Mouse (Mus musculus): ENCODE results near the gene Cyp2t4. TPM values are rescaled to one million over a fixed set of nuclear protein-coding genes. Genes with fewer than 3 reads are reported as not detected.

Gene Cyp2t4
- polyA plus RNA-seq, 1 experiment from 2014 or later = 0.17 TPM

- Histone ChIP-seq H3K36me3 (peaks cover 61% of the 10 kb centered on the region), H3K4me2 (peak overlapping the region; percentile 89), H3K9ac (peak overlapping the region; percentile 90), H3K27ac (no peak overlapping the region), H3K9me3 (no peaks in the 10 kb centered on the region), H3K4me1 (replicated peaks) (peaks cover 74% of the 10 kb centered on the region), H3K4me3 (peak overlapping the region; percentile 74), H3K27me3 (no peaks in the 10 kb centered on the region)
- WGBS = 87% methylated on average over 5 of the region's 5 CpGs
- ATAC-seq (ENCODE audit: low FRiP score) = no peak
Measured at GRCm38 (mm10) chr7:27162780-27163449, 9.4 kb downstream of the Cyp2t4 start.

GRCm38 (mm10) chr7:27163450-27163805 lies 9.9 kb downstream of the Cyp2t4 start:
- ATAC-seq (ENCODE audit: low FRiP score) = no peak
- peaks cover 56% of the 10 kb centered on the region for H3K36me3 ChIP-seq
- WGBS = 77% methylated on average over 5 of the region's 5 CpGs
- peak overlapping the region; percentile 74 for H3K4me3 ChIP-seq
- no peaks in the 10 kb centered on the region for H3K9me3 ChIP-seq
- H3K4me1 ChIP-seq (replicated peaks) = peaks cover 74% of the 10 kb centered on the region
- 0 out of 2 replicates have a peak overlapping the region, but pooled peaks have one; percentile 4 for H3K27ac ChIP-seq
- H3K27me3 ChIP-seq = no peaks in the 10 kb centered on the region
- H3K4me2 ChIP-seq = peak overlapping the region; percentile 89
- H3K9ac ChIP-seq = peak overlapping the region; percentile 90

DNA sequence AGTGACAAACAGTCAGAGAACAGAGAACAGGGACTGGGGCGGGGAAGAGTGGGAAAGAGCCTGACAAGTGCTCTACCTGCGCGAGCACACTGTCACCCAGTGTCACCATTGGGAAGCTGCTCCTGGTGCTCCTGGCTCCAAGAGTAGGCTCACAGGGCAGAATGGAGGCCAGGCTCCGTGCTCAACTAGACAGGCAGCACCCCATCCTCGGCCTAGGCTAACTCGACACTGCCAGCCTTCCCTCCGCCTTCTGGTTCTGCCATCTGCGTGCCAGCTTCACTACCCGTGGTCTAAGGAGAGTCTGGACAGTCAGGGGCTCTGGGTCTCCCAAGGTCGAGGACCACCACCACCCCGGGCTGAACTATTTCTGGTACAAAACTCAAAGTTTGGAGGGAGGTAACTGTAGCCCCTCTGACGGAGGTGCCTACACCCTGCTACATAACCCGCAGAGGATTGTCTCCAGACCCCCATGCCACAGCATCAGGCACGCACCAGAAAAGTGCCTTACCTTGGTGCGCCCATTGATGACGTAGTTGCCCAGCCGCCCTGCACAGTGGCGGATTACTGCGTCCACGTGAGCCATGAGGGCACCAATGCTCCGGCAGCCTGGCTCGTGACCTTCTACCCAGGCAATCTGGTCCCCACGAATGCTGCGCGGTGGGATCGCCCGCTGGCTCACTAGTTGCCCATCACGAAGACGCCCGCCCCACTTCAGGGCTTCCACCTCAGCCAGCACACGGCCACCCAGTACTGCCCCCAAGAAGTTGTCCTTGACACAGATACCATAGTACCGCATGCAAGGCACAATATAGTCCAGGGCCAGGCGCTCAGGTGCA lies 10.8 kb downstream of the Cyp2t4 start:
- WGBS = 81% methylated on average over 33 of the region's 33 CpGs
- H3K36me3 ChIP-seq = peaks cover 49% of the 10 kb centered on the region

GRCm38 (mm10) chr7:27165007-27165655 lies 11.6 kb downstream of the Cyp2t4 start:
- ATAC-seq (ENCODE audit: low FRiP score) = peak; percentile 10
- H3K4me3 ChIP-seq = peak overlapping the region; percentile 74
- H3K36me3 ChIP-seq = peaks cover 45% of the 10 kb centered on the region
- peaks cover 67% of the 10 kb centered on the region for H3K4me1 ChIP-seq (replicated peaks)
- peak overlapping the region; percentile 99 for H3K27ac ChIP-seq
- peak overlapping the region; percentile 89 for H3K4me2 ChIP-seq
- 74% methylated on average over 23 of the region's 23 CpGs for WGBS
- peak overlapping the region; percentile 90 for H3K9ac ChIP-seq
- H3K27me3 ChIP-seq = no peaks in the 10 kb centered on the region
- H3K9me3 ChIP-seq = no peaks in the 10 kb centered on the region

More for the DNA sequence above, 10.8 kb downstream of the Cyp2t4 start:
- Histone ChIP-seq H3K9ac (peak overlapping the region; percentile 90), H3K4me1 (replicated peaks) (peaks cover 74% of the 10 kb centered on the region), H3K4me3 (peak overlapping the region; percentile 74), H3K27me3 (no peaks in the 10 kb centered on the region), H3K27ac (no peak overlapping the region), H3K9me3 (no peaks in the 10 kb centered on the region), H3K4me2 (peak overlapping the region; percentile 89)
- no peak for ATAC-seq (ENCODE audit: low FRiP score)

- WGBS = 3% methylated on average over 8 of the region's 8 CpGs
- Histone ChIP-seq H3K4me3 (peak overlapping the region; percentile 74), H3K27ac (peak overlapping the region; percentile 99), H3K9me3 (no peaks in the 10 kb centered on the region), H3K4me2 (peak overlapping the region; percentile 89), H3K9ac (peak overlapping the region; percentile 90), H3K27me3 (no peaks in the 10 kb centered on the region), H3K4me1 (replicated peaks) (peaks cover 62% of the 10 kb centered on the region), H3K36me3 (peaks cover 48% of the 10 kb centered on the region)
- ATAC-seq (ENCODE audit: low FRiP score) = no peak
Measured at GRCm38 (mm10) chr7:27165696-27166095, 12.2 kb downstream of the Cyp2t4 start.

DNA sequence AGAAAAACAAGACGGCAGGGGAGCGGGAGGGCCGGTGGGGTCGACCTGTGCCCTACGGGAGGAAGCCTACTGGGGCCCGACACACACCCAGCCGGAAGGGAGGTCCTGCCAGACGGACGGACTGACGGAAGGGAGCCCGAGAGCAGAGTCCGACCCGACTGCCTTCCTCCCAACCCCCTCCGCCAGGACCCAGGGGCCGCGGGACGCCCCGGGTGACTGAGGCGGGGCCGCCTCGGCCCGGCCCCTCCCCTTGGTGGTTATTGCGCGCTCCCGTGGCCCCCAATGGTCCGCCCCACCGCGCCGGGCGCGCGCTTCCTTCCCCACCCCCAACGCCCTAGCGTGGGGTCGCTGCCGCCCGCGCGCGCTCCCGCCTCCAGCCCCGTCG lies 12.7 kb downstream of the Cyp2t4 start:
- Histone ChIP-seq H3K9ac (peak overlapping the region; percentile 90), H3K27ac (peak overlapping the region; percentile 99), H3K36me3 (peaks cover 50% of the 10 kb centered on the region), H3K4me2 (peak overlapping the region; percentile 89), H3K27me3 (no peaks in the 10 kb centered on the region), H3K4me3 (peak overlapping the region; percentile 74), H3K4me1 (replicated peaks) (peaks cover 56% of the 10 kb centered on the region), H3K9me3 (no peaks in the 10 kb centered on the region)
- WGBS = 0% methylated on average over 30 of the region's 43 CpGs
- peak; percentile 55 for ATAC-seq (ENCODE audit: low FRiP score)

DNA sequence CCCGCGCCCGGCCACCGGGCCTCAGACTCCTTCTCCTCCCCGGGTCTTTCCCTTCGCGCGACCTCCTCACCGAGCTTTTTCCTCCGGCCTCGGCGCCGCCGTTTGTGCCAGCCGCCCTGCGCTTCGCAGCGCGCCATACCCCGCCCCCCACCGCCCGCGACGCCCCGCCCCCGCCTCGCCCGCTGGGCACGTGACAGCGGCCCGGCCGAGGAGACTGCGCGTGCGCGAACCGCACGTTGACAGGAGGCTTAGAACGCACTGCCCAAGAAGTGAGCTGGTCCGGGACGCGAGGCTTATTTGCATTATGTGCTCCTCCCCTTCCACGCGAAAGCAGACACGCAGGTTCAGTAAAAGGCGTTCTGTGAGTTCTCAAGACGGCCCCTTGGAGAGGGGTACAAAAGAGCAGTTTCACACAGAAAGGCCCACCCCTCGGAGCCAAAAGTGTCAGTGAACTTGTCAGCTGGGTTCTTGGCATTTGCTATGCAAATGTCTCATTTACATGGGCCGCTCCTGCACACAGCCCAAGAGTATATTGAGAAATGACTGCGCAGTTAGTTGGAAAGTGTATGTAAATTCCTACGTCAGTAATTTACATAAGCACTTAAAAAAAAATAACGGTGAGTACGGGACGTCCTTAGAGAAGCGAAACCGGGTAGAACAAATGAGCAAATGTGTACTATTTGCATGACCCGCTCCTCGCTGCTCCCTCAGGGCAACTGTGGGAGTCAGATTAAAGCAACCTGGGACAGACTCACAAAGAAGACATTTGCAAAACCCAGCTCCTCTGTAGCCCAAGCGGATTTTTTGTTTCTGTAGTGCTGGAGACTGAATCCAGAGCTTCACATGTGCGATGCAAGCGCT lies 13.3 kb downstream of the Cyp2t4 start, which contains the start of gene Egln2:
Egln2 (minus strand) TSS at position 189 of the 861 bp plus-strand sequence.
- H3K27me3 ChIP-seq = no peaks in the 10 kb centered on the region
- peak within 1 kb of the TSS; percentile 74 for H3K4me3 ChIP-seq
- peak; percentile 79 for ATAC-seq (ENCODE audit: low FRiP score)
- peak within 1 kb of the TSS; percentile 89 for H3K4me2 ChIP-seq
- H3K4me1 ChIP-seq (replicated peaks) = peaks cover 50% of the 10 kb centered on the region
- no peaks in the 10 kb centered on the region for H3K9me3 ChIP-seq
- peak within 1 kb of the TSS; percentile 90 for H3K9ac ChIP-seq
- peak within 1 kb of the TSS; percentile 99 for H3K27ac ChIP-seq
- WGBS = 1% methylated on average over 61 of the region's 61 CpGs
- peaks cover 50% of the 10 kb centered on the region for H3K36me3 ChIP-seq

DNA sequence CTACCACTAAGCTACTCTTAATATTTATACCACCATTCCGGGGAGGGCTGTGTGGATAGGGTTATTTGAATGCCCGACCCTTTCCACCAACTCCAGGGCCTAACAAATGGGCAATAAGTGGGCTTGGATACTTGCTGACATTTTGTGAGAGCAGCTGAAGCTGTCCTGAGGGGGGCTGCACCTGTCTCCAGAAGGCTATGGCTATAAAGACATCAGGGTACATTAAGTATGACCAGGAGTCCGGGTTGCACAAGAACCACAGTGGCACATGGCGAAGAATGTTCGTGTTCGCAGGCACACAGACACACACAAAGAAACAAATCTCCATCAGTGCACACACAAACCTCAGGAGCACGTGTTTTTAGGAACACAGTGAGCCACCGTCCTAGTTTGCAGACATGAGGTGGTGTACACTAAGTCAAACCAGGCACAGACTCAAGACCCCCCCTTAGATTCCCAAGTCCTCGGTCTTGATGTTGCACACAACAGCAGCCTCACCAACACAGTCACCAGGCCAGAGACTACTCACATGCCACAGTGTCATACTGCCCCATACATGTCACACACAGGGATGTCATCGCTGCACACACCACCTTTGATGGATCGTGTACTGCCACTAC lies 14.1 kb downstream of the Cyp2t4 start:
- peak overlapping the region; percentile 74 for H3K4me3 ChIP-seq
- no peaks in the 10 kb centered on the region for H3K9me3 ChIP-seq
- ATAC-seq (ENCODE audit: low FRiP score) = no peak
- peak overlapping the region; percentile 90 for H3K9ac ChIP-seq
- H3K36me3 ChIP-seq = peaks cover 52% of the 10 kb centered on the region
- peak overlapping the region; percentile 89 for H3K4me2 ChIP-seq
- no peaks in the 10 kb centered on the region for H3K27me3 ChIP-seq
- peaks cover 43% of the 10 kb centered on the region for H3K4me1 ChIP-seq (replicated peaks)
- H3K27ac ChIP-seq = peak overlapping the region; percentile 99
- WGBS = 76% methylated on average over 11 of the region's 11 CpGs

GRCm38 (mm10) chr7:27168371-27168770 lies 14.9 kb downstream of the Cyp2t4 start:
- H3K9me3 ChIP-seq = no peaks in the 10 kb centered on the region
- H3K4me2 ChIP-seq = no peak overlapping the region
- H3K27ac ChIP-seq = no peak overlapping the region; the same call in 1 of the 2 replicates
- no peak overlapping the region for H3K9ac ChIP-seq
- H3K27me3 ChIP-seq = no peaks in the 10 kb centered on the region
- H3K36me3 ChIP-seq = peaks cover 54% of the 10 kb centered on the region
- ATAC-seq (ENCODE audit: low FRiP score) = no peak
- H3K4me3 ChIP-seq = no peak overlapping the region
- 95% methylated on average over 5 of the region's 5 CpGs for WGBS
- H3K4me1 ChIP-seq (replicated peaks) = peaks cover 35% of the 10 kb centered on the region

DNA sequence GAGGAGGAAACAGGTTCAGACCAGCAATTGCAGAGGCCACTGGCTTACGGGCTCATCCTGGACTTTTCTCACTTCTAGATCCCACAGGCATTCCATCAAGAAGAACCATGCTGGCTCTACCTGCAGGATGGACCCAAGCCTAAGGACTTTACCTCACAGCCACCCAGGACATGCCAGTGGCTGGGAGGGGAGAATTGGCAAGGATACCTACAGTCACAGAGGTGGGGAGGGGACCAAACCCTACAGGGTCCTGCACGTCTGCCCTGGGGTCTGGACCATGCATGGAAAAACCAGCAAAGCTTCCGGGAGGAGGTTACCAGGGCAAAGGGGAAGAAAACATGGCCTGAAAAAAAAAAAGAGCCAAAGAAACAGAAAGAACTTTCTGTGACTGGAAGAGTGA lies 17.5 kb downstream of the Cyp2t4 start:
- peaks cover 61% of the 10 kb centered on the region for H3K36me3 ChIP-seq
- no peak overlapping the region for H3K27ac ChIP-seq
- H3K27me3 ChIP-seq = no peaks in the 10 kb centered on the region
- ATAC-seq (ENCODE audit: low FRiP score) = no peak
- H3K9me3 ChIP-seq = no peaks in the 10 kb centered on the region
- peak overlapping the region; percentile 8; the same call in 1 of the 2 replicates for H3K9ac ChIP-seq
- H3K4me2 ChIP-seq = no peak overlapping the region
- peaks cover 11% of the 10 kb centered on the region for H3K4me1 ChIP-seq (replicated peaks)
- 92% methylated on average over 3 of the region's 3 CpGs for WGBS
- H3K4me3 ChIP-seq = no peak overlapping the region

DNA sequence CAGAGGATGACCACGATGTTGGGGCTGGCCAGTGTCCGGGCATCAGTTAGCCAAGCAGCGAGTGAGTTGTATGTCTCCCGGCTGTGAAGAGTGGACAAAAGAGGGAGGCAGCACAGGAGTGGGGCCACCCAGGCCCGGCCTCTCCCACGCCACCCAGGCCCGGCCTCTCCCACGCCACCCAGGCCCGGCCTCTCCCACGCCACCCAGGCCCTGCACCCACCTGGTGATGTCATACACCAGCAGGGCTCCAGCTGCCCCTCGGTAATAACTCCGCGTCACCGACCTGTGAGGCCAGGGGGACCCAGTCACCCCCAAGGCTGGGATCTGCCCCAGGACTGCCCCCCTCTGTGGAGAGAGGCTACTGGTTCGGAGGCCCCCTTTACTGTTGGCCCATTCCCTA lies 21.0 kb downstream of the Cyp2t4 start:
- Histone ChIP-seq H3K9me3 (no peaks in the 10 kb centered on the region), H3K27me3 (no peaks in the 10 kb centered on the region), H3K4me2 (no peak overlapping the region), H3K27ac (no peak overlapping the region), H3K36me3 (peaks cover 59% of the 10 kb centered on the region), H3K4me3 (no peak overlapping the region), H3K9ac (no peak overlapping the region), H3K4me1 (replicated peaks) (peaks cover 13% of the 10 kb centered on the region)
- WGBS = 95% methylated on average over 15 of the region's 15 CpGs
- no peak for ATAC-seq (ENCODE audit: low FRiP score)

Measured in hindbrain, embryonic 13.5 days (tissue).